Mouse (Mus musculus): ENCODE measurements at regions not wholly inside any gene's neighbourhood (a gene's known extent, or its start where the extent isn't known, plus 50 kb on each side); places are given as distances from the start of the nearest gene placed in this dataset.

DNA sequence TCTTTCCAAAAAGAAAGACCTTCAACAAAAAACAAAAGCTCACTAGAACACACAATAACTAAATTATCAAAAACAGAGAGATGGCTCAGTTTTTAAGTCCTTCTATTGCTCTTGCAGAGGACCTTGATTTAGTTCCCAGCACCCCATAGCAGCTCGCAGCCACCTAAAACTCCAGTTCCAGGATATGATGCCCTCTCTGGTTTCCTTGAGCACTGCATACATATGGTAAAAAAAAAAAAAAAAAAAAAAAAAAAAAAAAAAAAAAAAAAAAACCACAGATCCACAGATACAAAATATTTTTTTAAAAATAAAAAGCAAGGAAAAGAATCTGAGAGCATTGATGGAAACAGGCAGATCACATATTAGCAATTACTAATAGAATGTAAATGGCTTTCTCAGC lies 113.2 kb upstream of the Vstm2b start:
- Histone ChIP-seq H3K27me3 (ENCODE audit: control insufficient read depth, insufficient read depth, low read length) (no peaks in the 10 kb centered on the region), H3K27ac (ENCODE audit: low read depth, low read length) (no peak overlapping the region), H3K4me3 (ENCODE audit: low read length) (no peak overlapping the region), H3K4me2 (replicated peaks; ENCODE audit: low read depth, low read length) (no peak overlapping the region), H3K4me1 (ENCODE audit: control insufficient read depth, insufficient read depth, low read length) (no peaks in the 10 kb centered on the region), H3K9me3 (ENCODE audit: control insufficient read depth, low read length) (no peaks in the 10 kb centered on the region), H3K9ac (ENCODE audit: low read depth, low read length) (no peak overlapping the region), H3K36me3 (ENCODE audit: control insufficient read depth, insufficient read depth, low read length) (no peaks in the 10 kb centered on the region)
- 85% methylated on average over 1 of the region's 1 CpGs for WGBS
- no peak for ATAC-seq (ENCODE audit: low FRiP score, low TSS enrichment)

DNA sequence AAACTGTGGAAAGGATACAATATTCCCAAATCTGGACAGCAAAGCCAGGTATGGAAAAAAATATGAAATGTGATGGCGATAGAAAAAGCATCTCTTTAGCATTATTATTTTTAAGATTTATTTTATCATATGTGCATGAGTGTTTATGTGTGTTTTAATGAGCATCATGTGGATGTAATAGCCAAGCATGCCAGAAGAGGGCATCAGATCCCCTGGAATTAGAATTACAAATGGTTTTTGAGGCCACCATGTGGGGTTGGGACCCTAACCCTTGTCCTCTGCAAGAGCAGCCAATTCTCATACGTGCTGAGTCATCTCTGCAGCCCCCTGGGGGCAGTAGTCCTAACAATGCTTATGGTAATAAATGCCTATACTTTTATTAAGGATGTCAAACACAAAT lies 111.4 kb upstream of the Vstm2b start:
- H3K36me3 ChIP-seq (ENCODE audit: control insufficient read depth, insufficient read depth, low read length), result no peaks in the 10 kb centered on the region
- no peak overlapping the region for H3K27ac ChIP-seq (ENCODE audit: low read depth, low read length)
- H3K9me3 ChIP-seq (ENCODE audit: control insufficient read depth, low read length), result no peaks in the 10 kb centered on the region
- H3K9ac ChIP-seq (ENCODE audit: low read depth, low read length), result no peak overlapping the region
- no peak for ATAC-seq (ENCODE audit: low FRiP score, low TSS enrichment)
- H3K27me3 ChIP-seq (ENCODE audit: control insufficient read depth, insufficient read depth, low read length), result no peaks in the 10 kb centered on the region
- WGBS, result 77% methylated on average over 2 of the region's 2 CpGs
- H3K4me2 ChIP-seq (replicated peaks; ENCODE audit: low read depth, low read length), result no peak overlapping the region
- H3K4me3 ChIP-seq (ENCODE audit: low read length), result no peak overlapping the region
- no peaks in the 10 kb centered on the region for H3K4me1 ChIP-seq (ENCODE audit: control insufficient read depth, insufficient read depth, low read length)

DNA sequence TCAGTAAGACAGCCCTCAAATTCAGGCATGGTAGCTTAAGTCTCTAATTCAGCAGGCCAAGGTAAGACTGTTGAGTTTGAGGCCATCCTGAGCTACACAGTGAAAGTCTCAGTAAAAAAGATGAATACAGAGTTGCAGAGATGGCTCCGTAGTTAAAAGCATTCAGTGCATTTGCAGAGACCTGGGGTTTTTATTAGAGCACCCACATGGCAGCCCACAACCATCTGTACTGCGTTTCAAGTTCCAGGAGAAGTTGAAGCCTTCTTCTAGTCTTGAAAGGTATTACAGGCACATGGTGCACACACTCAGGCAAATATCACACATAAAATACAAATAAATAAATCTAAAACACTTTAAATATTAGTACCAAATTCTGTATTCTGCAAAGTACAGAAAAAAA lies 109.6 kb upstream of the Vstm2b start:
- Histone ChIP-seq H3K27ac (ENCODE audit: low read depth, low read length) (no peak overlapping the region), H3K36me3 (ENCODE audit: control insufficient read depth, insufficient read depth, low read length) (no peaks in the 10 kb centered on the region), H3K4me2 (replicated peaks; ENCODE audit: low read depth, low read length) (no peak overlapping the region), H3K27me3 (ENCODE audit: control insufficient read depth, insufficient read depth, low read length) (no peaks in the 10 kb centered on the region), H3K4me3 (ENCODE audit: low read length) (no peak overlapping the region), H3K9ac (ENCODE audit: low read depth, low read length) (no peak overlapping the region), H3K4me1 (ENCODE audit: control insufficient read depth, insufficient read depth, low read length) (no peaks in the 10 kb centered on the region), H3K9me3 (ENCODE audit: control insufficient read depth, low read length) (no peaks in the 10 kb centered on the region)
- 92% methylated on average over 2 of the region's 2 CpGs for WGBS
- no peak for ATAC-seq (ENCODE audit: low FRiP score, low TSS enrichment)

DNA sequence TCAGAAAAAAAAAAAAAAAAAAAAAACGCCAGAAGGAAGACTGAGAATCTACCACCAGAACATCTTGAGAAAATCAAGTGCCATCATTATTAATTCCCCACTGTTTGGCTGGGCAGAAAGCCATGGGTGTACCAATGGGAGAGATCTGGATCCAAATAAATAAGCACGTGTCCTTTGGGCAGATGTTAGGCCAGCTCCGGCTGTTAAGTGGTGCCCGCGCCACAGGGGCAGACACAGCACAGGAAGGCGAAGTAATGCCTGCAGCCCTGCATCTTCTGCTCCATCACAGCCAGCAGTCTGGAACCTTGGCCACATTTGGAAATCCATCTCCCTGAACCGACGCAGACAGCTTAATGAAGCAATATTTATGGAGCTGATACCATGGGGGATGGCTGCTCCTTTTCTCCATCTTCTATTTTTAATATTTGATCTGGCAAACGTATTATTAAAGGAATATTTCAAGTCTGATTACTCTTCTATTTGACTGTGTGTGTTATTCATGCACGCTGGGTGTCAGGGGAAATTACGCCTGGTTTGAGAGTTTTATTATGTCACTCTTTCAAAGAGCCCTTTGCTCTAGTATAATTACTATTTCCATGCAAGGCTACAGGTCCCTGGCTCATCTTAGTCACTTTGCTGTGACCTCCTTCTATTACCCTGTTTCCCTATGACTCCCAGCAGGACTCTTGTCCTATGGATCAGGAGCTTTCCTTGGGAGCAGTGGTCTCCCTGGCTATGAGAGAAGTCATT lies 103.5 kb upstream of the Vstm2b start:
- no peak overlapping the region for H3K27ac ChIP-seq (ENCODE audit: low read depth, low read length)
- 80% methylated on average over 11 of the region's 11 CpGs for WGBS
- no peaks in the 10 kb centered on the region for H3K27me3 ChIP-seq (ENCODE audit: control insufficient read depth, insufficient read depth, low read length)
- H3K9me3 ChIP-seq (ENCODE audit: control insufficient read depth, low read length), result no peaks in the 10 kb centered on the region
- H3K36me3 ChIP-seq (ENCODE audit: control insufficient read depth, insufficient read depth, low read length), result no peaks in the 10 kb centered on the region
- no peak for ATAC-seq (ENCODE audit: low FRiP score, low TSS enrichment)
- H3K9ac ChIP-seq (ENCODE audit: low read depth, low read length), result no peak overlapping the region
- no peak overlapping the region for H3K4me2 ChIP-seq (replicated peaks; ENCODE audit: low read depth, low read length)
- H3K4me3 ChIP-seq (ENCODE audit: low read length), result no peak overlapping the region
- no peaks in the 10 kb centered on the region for H3K4me1 ChIP-seq (ENCODE audit: control insufficient read depth, insufficient read depth, low read length)

DNA sequence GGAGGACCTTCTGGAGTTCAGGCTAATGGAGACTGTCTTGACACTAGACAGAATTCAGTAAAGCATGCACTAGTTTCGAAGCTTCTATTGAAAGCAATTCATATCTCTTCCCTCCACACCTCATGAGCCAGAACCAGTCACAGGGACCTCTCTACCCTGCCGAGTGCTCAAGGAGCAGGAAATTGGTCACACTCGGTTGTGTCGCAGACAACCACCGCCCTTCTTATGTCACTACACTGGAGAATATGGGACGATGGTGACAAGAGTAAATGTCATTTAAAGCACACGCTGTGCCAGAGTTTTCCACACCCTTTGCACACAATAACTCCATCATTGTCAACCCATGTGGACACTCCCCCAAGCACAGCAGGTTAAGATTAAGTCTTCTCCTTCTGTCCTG lies 98.3 kb upstream of the Vstm2b start:
- H3K9ac ChIP-seq (ENCODE audit: low read depth, low read length), result no peak overlapping the region
- H3K36me3 ChIP-seq (ENCODE audit: control insufficient read depth, insufficient read depth, low read length), result no peaks in the 10 kb centered on the region
- no peaks in the 10 kb centered on the region for H3K9me3 ChIP-seq (ENCODE audit: control insufficient read depth, low read length)
- H3K4me2 ChIP-seq (replicated peaks; ENCODE audit: low read depth, low read length), result no peak overlapping the region
- ATAC-seq (ENCODE audit: low FRiP score, low TSS enrichment), result no peak
- H3K27me3 ChIP-seq (ENCODE audit: control insufficient read depth, insufficient read depth, low read length), result no peaks in the 10 kb centered on the region
- H3K27ac ChIP-seq (ENCODE audit: low read depth, low read length), result no peak overlapping the region
- H3K4me3 ChIP-seq (ENCODE audit: low read length), result no peak overlapping the region
- H3K4me1 ChIP-seq (ENCODE audit: control insufficient read depth, insufficient read depth, low read length), result no peaks in the 10 kb centered on the region
- 57% methylated on average over 7 of the region's 7 CpGs for WGBS

DNA sequence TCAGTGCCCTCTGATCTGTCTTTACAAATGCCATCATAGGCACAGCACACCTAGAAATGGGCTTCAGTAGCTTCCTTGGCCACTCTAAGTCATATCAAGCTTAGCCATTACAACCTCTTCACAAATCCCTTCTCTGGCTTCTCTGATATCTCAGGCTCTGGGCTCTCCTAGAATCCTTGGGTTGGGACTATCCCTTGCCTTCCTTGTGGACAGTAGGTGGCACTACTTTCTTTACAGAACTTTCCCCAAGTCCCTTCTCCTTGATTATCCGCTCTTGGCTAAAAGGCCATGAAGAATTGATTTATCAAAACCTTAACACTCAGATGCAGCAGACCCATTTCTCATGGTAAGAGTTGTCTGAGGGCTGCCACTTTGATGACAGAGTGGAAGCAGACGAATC lies 96.8 kb upstream of the Vstm2b start:
- H3K4me1 ChIP-seq (ENCODE audit: control insufficient read depth, insufficient read depth, low read length), result no peaks in the 10 kb centered on the region
- no peak for ATAC-seq (ENCODE audit: low FRiP score, low TSS enrichment)
- H3K9me3 ChIP-seq (ENCODE audit: control insufficient read depth, low read length), result no peaks in the 10 kb centered on the region
- 69% methylated on average over 2 of the region's 2 CpGs for whole genome bisulfite sequencing
- no peak overlapping the region for H3K9ac ChIP-seq (ENCODE audit: low read depth, low read length)
- no peak overlapping the region for H3K4me2 ChIP-seq (replicated peaks; ENCODE audit: low read depth, low read length)
- H3K36me3 ChIP-seq (ENCODE audit: control insufficient read depth, insufficient read depth, low read length), result no peaks in the 10 kb centered on the region
- H3K27ac ChIP-seq (ENCODE audit: low read depth, low read length), result no peak overlapping the region
- no peak overlapping the region for H3K4me3 ChIP-seq (ENCODE audit: low read length)
- no peaks in the 10 kb centered on the region for H3K27me3 ChIP-seq (ENCODE audit: control insufficient read depth, insufficient read depth, low read length)

DNA sequence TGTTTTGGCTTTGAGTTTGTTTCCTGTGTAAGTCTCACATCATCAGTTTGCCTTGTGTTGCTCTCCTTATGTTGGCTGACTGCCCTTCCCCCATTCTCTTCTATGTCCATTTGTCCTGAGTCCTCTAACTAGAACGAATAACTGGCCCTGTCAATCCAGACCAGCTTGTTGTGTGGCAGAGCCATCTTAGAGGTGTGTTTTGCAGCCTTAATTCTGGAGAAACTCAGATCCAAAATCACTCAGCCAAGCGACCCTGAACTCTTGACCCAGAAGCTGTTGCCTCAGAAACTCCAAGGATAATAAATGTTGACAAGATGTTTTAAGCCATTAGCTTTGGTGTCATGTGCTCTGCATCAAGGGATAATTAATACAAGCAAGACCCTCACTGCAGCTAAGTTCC lies 92.9 kb upstream of the Vstm2b start:
- Histone ChIP-seq H3K36me3 (ENCODE audit: control insufficient read depth, insufficient read depth, low read length) (no peaks in the 10 kb centered on the region), H3K9ac (ENCODE audit: low read depth, low read length) (no peak overlapping the region), H3K27me3 (ENCODE audit: control insufficient read depth, insufficient read depth, low read length) (no peaks in the 10 kb centered on the region), H3K4me2 (replicated peaks; ENCODE audit: low read depth, low read length) (no peak overlapping the region), H3K4me3 (ENCODE audit: low read length) (no peak overlapping the region), H3K9me3 (ENCODE audit: control insufficient read depth, low read length) (no peaks in the 10 kb centered on the region), H3K27ac (ENCODE audit: low read depth, low read length) (no peak overlapping the region), H3K4me1 (ENCODE audit: control insufficient read depth, insufficient read depth, low read length) (no peaks in the 10 kb centered on the region)
- no peak; the same call in 1 of the 2 replicates for ATAC-seq (ENCODE audit: low FRiP score, low TSS enrichment)
- WGBS, result 15% methylated on average over 2 of the region's 2 CpGs

DNA sequence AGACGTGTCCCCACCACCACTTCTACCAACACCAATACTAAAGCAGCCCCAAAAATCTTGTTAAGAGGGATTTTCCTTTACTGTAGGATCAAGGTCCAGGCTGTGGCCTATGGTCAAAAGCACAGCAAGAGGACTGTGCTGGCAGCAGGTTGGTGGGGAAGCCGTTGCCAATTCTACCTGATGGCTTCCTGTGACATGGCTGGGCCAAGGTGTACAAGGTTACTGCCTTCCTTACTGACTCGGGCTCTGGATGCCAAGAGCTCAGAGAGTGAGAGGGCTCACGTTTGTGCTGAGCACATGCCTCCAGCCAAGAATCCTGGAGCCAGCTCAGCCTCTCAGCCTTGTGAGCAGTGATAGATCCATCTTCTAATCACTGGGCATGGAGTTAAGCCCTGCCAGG lies 92.3 kb upstream of the Vstm2b start:
- H3K36me3 ChIP-seq (ENCODE audit: control insufficient read depth, insufficient read depth, low read length), result no peaks in the 10 kb centered on the region
- no peak overlapping the region for H3K4me3 ChIP-seq (ENCODE audit: low read length)
- H3K27ac ChIP-seq (ENCODE audit: low read depth, low read length), result no peak overlapping the region
- H3K4me1 ChIP-seq (ENCODE audit: control insufficient read depth, insufficient read depth, low read length), result no peaks in the 10 kb centered on the region
- ATAC-seq (ENCODE audit: low FRiP score, low TSS enrichment), result no peak
- 77% methylated on average over 4 of the region's 4 CpGs for WGBS
- H3K27me3 ChIP-seq (ENCODE audit: control insufficient read depth, insufficient read depth, low read length), result no peaks in the 10 kb centered on the region
- no peaks in the 10 kb centered on the region for H3K9me3 ChIP-seq (ENCODE audit: control insufficient read depth, low read length)
- no peak overlapping the region for H3K4me2 ChIP-seq (replicated peaks; ENCODE audit: low read depth, low read length)
- H3K9ac ChIP-seq (ENCODE audit: low read depth, low read length), result no peak overlapping the region

DNA sequence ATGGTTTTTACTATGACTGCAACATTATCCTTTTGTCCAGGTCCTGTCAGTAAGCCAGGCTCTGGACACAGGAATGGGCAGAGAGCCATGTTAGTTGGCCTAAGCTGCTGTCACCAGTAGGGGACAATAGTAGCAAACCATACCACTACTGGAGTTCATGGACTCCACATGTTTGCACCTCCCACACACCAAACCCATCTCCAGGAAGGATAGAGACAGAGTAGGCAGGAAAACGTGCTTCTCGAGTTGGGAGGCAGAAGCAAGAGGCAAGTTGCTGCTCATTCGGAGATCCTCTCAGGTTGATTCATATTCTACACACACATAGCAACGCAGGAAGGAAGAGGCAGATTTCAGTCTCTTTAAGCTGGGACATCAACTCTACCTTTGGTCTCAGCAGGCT lies 85.2 kb upstream of the Vstm2b start:
- Histone ChIP-seq H3K36me3 (ENCODE audit: control insufficient read depth, insufficient read depth, low read length) (no peaks in the 10 kb centered on the region), H3K4me2 (replicated peaks; ENCODE audit: low read depth, low read length) (no peak overlapping the region), H3K4me3 (ENCODE audit: low read length) (no peak overlapping the region), H3K9me3 (ENCODE audit: control insufficient read depth, low read length) (no peaks in the 10 kb centered on the region), H3K27ac (ENCODE audit: low read depth, low read length) (no peak overlapping the region), H3K9ac (ENCODE audit: low read depth, low read length) (no peak overlapping the region), H3K27me3 (ENCODE audit: control insufficient read depth, insufficient read depth, low read length) (no peaks in the 10 kb centered on the region), H3K4me1 (ENCODE audit: control insufficient read depth, insufficient read depth, low read length) (no peaks in the 10 kb centered on the region)
- WGBS, result 86% methylated on average over 4 of the region's 4 CpGs
- no peak for ATAC-seq (ENCODE audit: low FRiP score, low TSS enrichment)
